Mouse (Mus musculus): ENCODE measurements around the gene 4930470P17Rik. TPM values are rescaled to one million over a fixed set of nuclear protein-coding genes. Genes with fewer than 3 reads are reported as not detected.

The 4930470P17Rik gene
- polyA plus RNA-seq, 1 experiment from 2014 or later = not detected

- DNase-seq (ENCODE audit: low spot score) = no peak
- Histone ChIP-seq H3K27me3 (ENCODE audit: insufficient read depth, poor library complexity, severe bottlenecking) (0 out of 2 replicates have a peak, but pooled peaks cover 8% of the 10 kb centered on the region), H3K9me3 (no peaks in the 10 kb centered on the region), H3K4me1 (no peaks in the 10 kb centered on the region), H3K4me3 (no peak overlapping the region), H3K27ac (no peak overlapping the region), H3K36me3 (no peaks in the 10 kb centered on the region)
- 52% methylated on average over 10 of the region's 12 CpGs for WGBS
Measured at GRCm38 (mm10) chr2:170534116-170534802, 67.6 kb downstream of the 4930470P17Rik start.

GRCm38 (mm10) chr2:170530256-170530655 lies 71.6 kb downstream of the 4930470P17Rik start:
- Histone ChIP-seq H3K9me3 (no peaks in the 10 kb centered on the region), H3K36me3 (no peaks in the 10 kb centered on the region), H3K27me3 (ENCODE audit: insufficient read depth, poor library complexity, severe bottlenecking) (0 out of 2 replicates have a peak, but pooled peaks cover 8% of the 10 kb centered on the region), H3K4me3 (no peak overlapping the region), H3K27ac (no peak overlapping the region), H3K4me1 (no peaks in the 10 kb centered on the region; the same call in 1 of the 2 replicates)
- 82% methylated on average over 3 of the region's 3 CpGs for WGBS
- DNase-seq (ENCODE audit: low spot score) = no peak

GRCm38 (mm10) chr2:170529766-170530165 lies 72.1 kb downstream of the 4930470P17Rik start:
- Histone ChIP-seq H3K36me3 (no peaks in the 10 kb centered on the region), H3K4me1 (no peaks in the 10 kb centered on the region; the same call in 1 of the 2 replicates), H3K4me3 (no peak overlapping the region), H3K27me3 (ENCODE audit: insufficient read depth, poor library complexity, severe bottlenecking) (0 out of 2 replicates have a peak, but pooled peaks cover 8% of the 10 kb centered on the region), H3K9me3 (no peaks in the 10 kb centered on the region), H3K27ac (no peak overlapping the region)
- no peak for DNase-seq (ENCODE audit: low spot score)
- 80% methylated on average over 7 of the region's 7 CpGs for WGBS

Other genes starting within 250 kb of the 4930470P17Rik start
- 1.5 and 3.0 TPM in 2 replicates for gene Bcas1, start 174.2 kb downstream of the 4930470P17Rik start, polyA plus RNA-seq (2016; fragmentation: Nextera tagmentation; extraction: Ambion mirVana)
- gene Pfdn4, start 105.6 kb downstream of the 4930470P17Rik start, polyA plus RNA-seq (2016; fragmentation: Nextera tagmentation; extraction: Ambion mirVana) = 57.2 and 71.5 TPM in 2 replicates
- not detected in 2 replicates for gene Cyp24a1, start 104.9 kb downstream of the 4930470P17Rik start, polyA plus RNA-seq (2016; fragmentation: Nextera tagmentation; extraction: Ambion mirVana)
- gene Dok5, start 129.8 kb upstream of the 4930470P17Rik start, polyA plus RNA-seq (2016; fragmentation: Nextera tagmentation; extraction: Ambion mirVana) = 6.9 and 7.9 TPM in 2 replicates